Mouse (Mus musculus): ENCODE measurements around the gene Mmadhc.

DNA sequence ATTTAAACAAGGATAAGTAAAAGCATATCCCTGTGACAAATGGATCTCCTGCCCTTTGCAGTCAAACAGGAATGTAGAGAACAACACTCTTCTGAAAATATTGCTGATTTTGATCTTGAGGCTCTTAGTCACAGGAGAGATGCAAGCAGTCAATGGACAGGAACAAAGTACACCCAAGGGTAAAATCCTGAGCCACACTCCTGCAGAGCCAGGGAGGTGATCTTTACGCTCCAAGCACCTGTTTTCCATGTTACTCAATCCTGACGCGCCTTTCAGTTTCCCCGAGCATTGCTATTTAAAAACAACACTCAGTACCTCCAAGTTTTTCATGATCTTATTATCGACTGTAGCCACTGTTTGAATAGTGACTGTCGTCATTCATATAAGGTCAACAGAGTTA is 23.2 kb downstream of the Mmadhc start:
- TF ChIP-seq CTCF (conservative IDR thresholded peaks at IDR 0.05; ENCODE audit: insufficient read depth, insufficient read length, low read depth, low read length) (no peak), POLR2A (IDR thresholded peaks at IDR 0.05; ENCODE audit: low read depth, low read length) (no peak)

Data from kidney, adult 2 months (tissue).